Mouse (Mus musculus) limb, embryonic 13.5 days (tissue): ENCODE measurements around the gene Mlycd. TPM values are rescaled to one million over a fixed set of nuclear protein-coding genes. Genes with fewer than 3 reads are reported as not detected.

Experiments
- ATAC-seq: fragments of 200-750 bp; cut with Nextera tagmentation; 2 replicates; pipeline ENCODE4 v1.8.0; 2017; ENCODE audit warnings: low read depth, moderate number of reproducible peaks, moderate TSS enrichment; ENCODE audit not compliant: low FRiP score
- H3K27ac ChIP-seq: fragments of 300-500 bp; sonication (generic); 2 replicates; pipeline ENCODE4 v1.5.1; 2015; ENCODE audit warnings: inconsistent platforms, mild to moderate bottlenecking, moderate library complexity
- H3K27me3 ChIP-seq: fragments of 300-500 bp; sonication (generic); 2 replicates; pipeline ENCODE4 v1.6.1; 2015; ENCODE audit warnings: mild to moderate bottlenecking, inconsistent platforms
- H3K36me3 ChIP-seq: fragments of 300-500 bp; sonication (generic); 2 replicates; pipeline ENCODE4 v1.6.1; 2015; ENCODE audit warnings: inconsistent platforms, mild to moderate bottlenecking, moderate library complexity
- H3K4me1 ChIP-seq: fragments of 300-500 bp; sonication (generic); 2 replicates; pipeline ENCODE4 v1.6.1; 2015; ENCODE audit warnings: inconsistent platforms
- H3K4me2 ChIP-seq: fragments of 300-500 bp; sonication (generic); replicated peaks from 2 replicates; pipeline ENCODE4 v1.6.1; 2015; ENCODE audit warnings: inconsistent platforms, mild to moderate bottlenecking, moderate library complexity
- H3K4me3 ChIP-seq: fragments of 300-500 bp; sonication (generic); 2 replicates; pipeline ENCODE4 v1.5.1; 2015; ENCODE audit warnings: moderate library complexity, mild to moderate bottlenecking, inconsistent platforms
- H3K9ac ChIP-seq: fragments of 300-500 bp; sonication (generic); 2 replicates; pipeline ENCODE4 v1.6.1; 2015; ENCODE audit warnings: mild to moderate bottlenecking, inconsistent platforms
- H3K9me3 ChIP-seq: fragments of 300-500 bp; sonication (generic); 2 replicates; pipeline ENCODE4 v1.6.1; 2016; ENCODE audit warnings: inconsistent platforms
- WGBS: fragments of 180-500 bp; shearing (Covaris S2); methylation state at CpG from one replicate; pipeline ENCODE4 v1.1.7; 2015; 5-methylcytosine and 5-hydroxymethylcytosine counted together
- polyA plus RNA-seq: library from polyadenylated mRNA; unstranded; fragments of >200 nt; fragmentation: Nextera tagmentation; extraction: Ambion mirVana; gene quantifications from 2 replicates; pipeline ENCODE4 v1.2.1, GENCODE M21; 2015

Mlycd gene
- polyA plus RNA-seq, 1 experiment from 2014 or later: 9.6 TPM

- no peaks in the 10 kb centered on the region for H3K36me3 ChIP-seq
- no peaks in the 10 kb centered on the region for H3K4me1 ChIP-seq
- no peak overlapping the region for H3K4me2 ChIP-seq
- ATAC-seq: no peak
- H3K4me3 ChIP-seq: no peak overlapping the region
- H3K27me3 ChIP-seq: peaks cover 9% of the 10 kb centered on the region
- H3K9me3 ChIP-seq: no peaks in the 10 kb centered on the region
- 38% methylated on average over 4 of the region's 4 CpGs for WGBS
- H3K9ac ChIP-seq: no peak overlapping the region
- no peak overlapping the region for H3K27ac ChIP-seq
Measured at GRCm38 (mm10) chr8:119380619-119381018, 14.1 kb upstream of the Mlycd start.

DNA sequence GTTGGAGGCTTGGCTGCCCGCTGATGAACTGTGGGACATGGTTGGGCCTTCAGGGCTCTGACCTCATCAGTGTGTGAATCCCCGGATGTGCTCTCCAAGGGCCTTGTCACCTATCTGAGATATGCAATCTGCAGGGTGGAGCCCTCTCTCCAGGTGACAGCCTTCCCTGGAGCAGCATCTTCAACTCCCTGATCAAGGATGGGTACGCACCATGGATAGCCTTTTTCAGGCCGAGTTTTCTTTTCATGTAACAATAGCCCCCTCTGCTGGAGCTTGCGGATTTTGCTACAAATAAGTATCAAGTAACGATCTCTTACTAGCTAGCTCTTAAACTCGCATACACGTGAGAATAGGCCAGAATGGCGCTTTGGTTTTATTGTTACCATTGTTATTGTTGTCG, 10.2 kb upstream of the Mlycd start:
- Histone ChIP-seq H3K36me3 (no peaks in the 10 kb centered on the region), H3K9me3 (no peaks in the 10 kb centered on the region), H3K27me3 (peaks cover 34% of the 10 kb centered on the region), H3K4me1 (no peaks in the 10 kb centered on the region), H3K27ac (no peak overlapping the region), H3K4me3 (no peak overlapping the region), H3K9ac (no peak overlapping the region), H3K4me2 (no peak overlapping the region)
- WGBS: 21% methylated on average over 10 of the region's 10 CpGs
- ATAC-seq: peak; percentile 11; the same call in 1 of the 2 replicates

DNA sequence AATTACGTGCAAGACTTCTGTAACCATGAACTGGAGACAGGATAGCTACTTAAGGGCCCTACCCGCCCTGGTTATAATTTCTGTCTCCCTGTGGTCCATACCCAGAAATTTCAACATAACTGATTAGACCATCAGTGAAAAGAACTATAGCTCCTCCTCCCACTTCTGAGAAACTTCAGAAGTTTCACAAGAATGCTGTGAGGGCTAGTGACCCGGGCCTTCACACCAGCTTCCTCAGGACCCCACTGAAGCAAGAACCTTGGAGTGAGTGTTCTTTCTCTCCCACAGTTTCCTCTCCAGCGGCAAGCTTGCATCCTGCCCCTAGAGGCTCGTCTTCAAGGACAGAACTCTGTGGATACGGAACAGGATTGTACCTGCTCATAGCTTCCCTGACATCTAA, 8.8 kb upstream of the Mlycd start:
- ATAC-seq: no peak
- Histone ChIP-seq H3K36me3 (no peaks in the 10 kb centered on the region), H3K4me2 (no peak overlapping the region), H3K27ac (no peak overlapping the region), H3K4me3 (no peak overlapping the region), H3K9ac (no peak overlapping the region), H3K4me1 (no peaks in the 10 kb centered on the region), H3K27me3 (peaks cover 37% of the 10 kb centered on the region), H3K9me3 (no peaks in the 10 kb centered on the region)
- WGBS: 70% methylated on average over 6 of the region's 6 CpGs

GRCm38 (mm10) chr8:119386988-119387387, 7.7 kb upstream of the Mlycd start:
- H3K27me3 ChIP-seq: peaks cover 41% of the 10 kb centered on the region
- no peak overlapping the region for H3K4me2 ChIP-seq
- H3K36me3 ChIP-seq: no peaks in the 10 kb centered on the region
- H3K27ac ChIP-seq: no peak overlapping the region
- H3K9ac ChIP-seq: no peak overlapping the region
- 77% methylated on average over 6 of the region's 6 CpGs for WGBS
- H3K4me1 ChIP-seq: no peaks in the 10 kb centered on the region
- no peak overlapping the region for H3K4me3 ChIP-seq
- H3K9me3 ChIP-seq: no peaks in the 10 kb centered on the region
- no peak for ATAC-seq

- Histone ChIP-seq H3K4me3 (peak overlapping the region; percentile 89), H3K9ac (peak overlapping the region; percentile 92), H3K9me3 (no peaks in the 10 kb centered on the region), H3K27me3 (peaks cover 37% of the 10 kb centered on the region), H3K4me2 (peak overlapping the region; percentile 100), H3K27ac (no peak overlapping the region), H3K36me3 (no peaks in the 10 kb centered on the region), H3K4me1 (peaks cover 13% of the 10 kb centered on the region)
- 79% methylated on average over 9 of the region's 9 CpGs for WGBS
- 0 out of 2 replicates have a peak, but pooled peaks have one; percentile 2 for ATAC-seq
Measured at GRCm38 (mm10) chr8:119394097-119394496, 581 bp upstream of the Mlycd start.

- H3K27ac ChIP-seq: peak overlapping the region; percentile 6; the same call in 1 of the 2 replicates
- peak overlapping the region; percentile 92 for H3K9ac ChIP-seq
- H3K4me3 ChIP-seq: peak overlapping the region; percentile 89
- 5% methylated on average over 82 of the region's 83 CpGs for WGBS
- peaks cover 13% of the 10 kb centered on the region for H3K4me1 ChIP-seq
- no peaks in the 10 kb centered on the region for H3K9me3 ChIP-seq
- peak; percentile 57 for ATAC-seq
- peak overlapping the region; percentile 100 for H3K4me2 ChIP-seq
- H3K36me3 ChIP-seq: no peaks in the 10 kb centered on the region
- peaks cover 34% of the 10 kb centered on the region for H3K27me3 ChIP-seq
Measured at GRCm38 (mm10) chr8:119395072-119395950, 633 bp downstream of the Mlycd start.

DNA sequence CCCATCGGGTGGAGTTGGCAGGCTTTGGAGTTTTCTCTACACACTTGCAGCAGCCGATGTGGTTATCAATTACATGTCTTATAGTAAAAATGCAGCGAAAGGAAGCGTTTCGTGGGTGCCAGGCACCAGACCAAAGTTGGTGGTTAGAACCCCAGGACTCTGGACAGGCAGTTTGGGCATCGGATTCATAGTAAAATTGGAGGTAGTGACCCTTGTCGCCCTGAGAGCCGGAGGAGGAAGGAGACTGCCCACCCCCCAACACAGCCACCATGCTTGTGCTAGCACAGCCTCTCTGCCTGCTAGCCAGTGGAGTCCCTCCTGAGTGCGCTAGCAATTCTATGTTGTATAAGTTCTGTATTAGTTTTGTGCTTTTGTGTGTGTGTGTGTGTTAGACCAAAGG, 3.9 kb downstream of the Mlycd start:
- no peak overlapping the region for H3K27ac ChIP-seq
- no peak for ATAC-seq
- 80% methylated on average over 9 of the region's 9 CpGs for WGBS

DNA sequence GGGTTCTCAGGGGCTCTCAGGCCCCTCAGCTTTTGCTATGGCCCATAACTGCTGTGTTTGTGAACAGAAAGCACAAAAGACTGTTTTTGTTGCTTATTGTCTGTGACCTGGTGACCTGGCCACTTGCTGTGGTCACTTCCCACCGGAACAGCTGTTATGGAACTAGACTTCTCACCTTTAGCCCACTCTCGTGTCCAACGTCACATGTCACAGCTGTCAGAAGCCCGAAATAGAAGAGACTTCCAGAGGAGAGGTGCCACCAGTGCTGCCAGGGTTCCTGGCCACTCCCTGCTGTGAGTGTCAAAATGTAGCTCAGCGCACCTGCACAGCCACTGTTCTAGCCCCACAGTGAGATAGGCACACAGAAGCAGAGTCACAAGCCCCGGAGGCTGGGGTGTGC, 4.6 kb downstream of the Mlycd start:
- Histone ChIP-seq H3K27me3 (peaks cover 16% of the 10 kb centered on the region), H3K36me3 (peaks cover 9% of the 10 kb centered on the region; the same call in 1 of the 2 replicates), H3K4me3 (no peak overlapping the region), H3K9ac (no peak overlapping the region), H3K4me2 (no peak overlapping the region), H3K27ac (no peak overlapping the region), H3K9me3 (no peaks in the 10 kb centered on the region), H3K4me1 (peaks cover 11% of the 10 kb centered on the region)
- no peak for ATAC-seq
- 71% methylated on average over 6 of the region's 6 CpGs for WGBS

More for the DNA sequence above, 3.9 kb downstream of the Mlycd start:
- Histone ChIP-seq H3K4me2 (no peak overlapping the region), H3K36me3 (peaks cover 9% of the 10 kb centered on the region; the same call in 1 of the 2 replicates), H3K4me1 (peaks cover 13% of the 10 kb centered on the region), H3K27me3 (peaks cover 21% of the 10 kb centered on the region), H3K9ac (no peak overlapping the region), H3K9me3 (no peaks in the 10 kb centered on the region), H3K4me3 (no peak overlapping the region)

DNA sequence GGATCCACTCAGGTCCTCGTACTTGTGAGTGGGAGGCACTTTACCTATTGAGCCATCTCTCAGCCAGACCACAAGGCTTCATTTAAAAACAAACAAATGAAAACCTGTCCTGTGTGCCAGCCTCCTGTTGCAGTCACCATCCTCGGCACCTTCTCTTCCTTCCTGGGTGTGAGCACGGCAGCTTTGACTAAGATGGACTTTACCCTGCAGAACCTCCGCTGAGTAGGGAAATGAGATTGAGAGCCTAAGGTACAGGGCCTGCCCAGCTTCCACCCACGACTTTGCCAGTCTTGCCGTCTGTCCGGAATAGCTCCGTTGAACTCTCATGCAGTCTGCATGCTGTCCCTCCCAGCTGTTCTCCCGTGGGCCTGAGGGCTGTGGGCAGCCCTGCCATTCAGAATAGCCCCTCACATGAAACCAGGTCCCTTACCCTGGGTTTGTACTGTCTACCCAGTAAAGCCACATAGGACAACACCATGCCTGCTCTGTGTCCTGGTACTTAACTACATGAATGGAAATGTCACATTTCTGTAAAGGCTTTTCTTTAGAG, 5.5 kb downstream of the Mlycd start:
- Histone ChIP-seq H3K27me3 (peaks cover 16% of the 10 kb centered on the region), H3K4me2 (no peak overlapping the region), H3K9ac (no peak overlapping the region), H3K9me3 (no peaks in the 10 kb centered on the region), H3K36me3 (peaks cover 18% of the 10 kb centered on the region), H3K4me3 (no peak overlapping the region), H3K4me1 (peaks cover 8% of the 10 kb centered on the region), H3K27ac (no peak overlapping the region)
- WGBS: 80% methylated on average over 9 of the region's 9 CpGs
- ATAC-seq: no peak

GRCm38 (mm10) chr8:119400904-119401303, 6.2 kb downstream of the Mlycd start:
- ATAC-seq: no peak
- Histone ChIP-seq H3K27ac (no peak overlapping the region), H3K9ac (no peak overlapping the region), H3K4me3 (no peak overlapping the region), H3K36me3 (peaks cover 20% of the 10 kb centered on the region), H3K4me2 (no peak overlapping the region), H3K9me3 (no peaks in the 10 kb centered on the region), H3K27me3 (peaks cover 12% of the 10 kb centered on the region), H3K4me1 (peaks cover 1% of the 10 kb centered on the region)
- WGBS: 88% methylated on average over 3 of the region's 3 CpGs

DNA sequence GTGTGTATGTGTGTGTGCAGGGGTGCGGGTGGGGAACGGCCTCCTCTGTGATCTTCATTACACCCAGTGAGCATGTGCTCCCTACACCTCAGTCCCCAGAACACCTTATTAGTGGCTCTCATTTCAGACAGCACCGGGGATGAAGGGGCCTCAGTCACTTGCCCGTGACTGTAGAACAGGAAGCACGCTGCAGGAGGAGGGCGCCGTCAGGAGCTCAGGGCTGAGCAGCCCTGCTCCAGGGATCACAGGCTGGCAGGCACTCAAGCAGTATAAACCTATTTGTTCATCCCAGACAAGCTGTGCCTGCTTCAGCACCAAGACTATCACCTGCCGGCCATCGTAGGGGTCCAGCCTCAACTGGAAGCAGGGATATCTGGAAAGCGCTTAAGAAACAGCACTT, 9.2 kb downstream of the Mlycd start:
- no peaks in the 10 kb centered on the region for H3K4me1 ChIP-seq
- ATAC-seq: no peak
- 0 out of 2 replicates have a peak, but pooled peaks cover 3% of the 10 kb centered on the region for H3K27me3 ChIP-seq
- H3K4me2 ChIP-seq: no peak overlapping the region
- 67% methylated on average over 10 of the region's 10 CpGs for WGBS
- no peak overlapping the region for H3K27ac ChIP-seq
- no peaks in the 10 kb centered on the region for H3K9me3 ChIP-seq
- H3K36me3 ChIP-seq: peaks cover 35% of the 10 kb centered on the region
- H3K9ac ChIP-seq: no peak overlapping the region
- H3K4me3 ChIP-seq: no peak overlapping the region

DNA sequence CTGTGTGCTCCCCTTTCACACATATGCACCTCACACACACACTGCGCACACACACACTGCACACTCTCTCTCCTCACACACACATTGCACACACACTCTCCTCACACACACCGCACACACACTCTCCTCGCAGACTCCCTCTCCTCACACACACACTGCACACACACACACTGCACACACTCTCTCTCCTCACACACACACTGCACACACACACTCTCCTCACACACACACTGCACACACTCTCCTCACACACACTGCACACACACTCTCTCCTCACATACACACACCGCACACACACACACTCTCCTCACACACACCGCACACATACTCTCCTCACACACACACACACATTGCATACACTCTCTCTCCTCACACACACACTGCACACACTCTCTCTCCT, 10.0 kb downstream of the Mlycd start:
- no peak overlapping the region for H3K27ac ChIP-seq
- H3K4me2 ChIP-seq: no peak overlapping the region
- 0 out of 2 replicates have a peak, but pooled peaks cover 3% of the 10 kb centered on the region for H3K27me3 ChIP-seq
- no peaks in the 10 kb centered on the region for H3K9me3 ChIP-seq
- peaks cover 43% of the 10 kb centered on the region for H3K36me3 ChIP-seq
- no peak for ATAC-seq
- H3K4me3 ChIP-seq: no peak overlapping the region
- no peak overlapping the region for H3K9ac ChIP-seq
- no peaks in the 10 kb centered on the region for H3K4me1 ChIP-seq
- 93% methylated on average over 5 of the region's 5 CpGs for WGBS
